Mouse (Mus musculus): ENCODE data around the gene Irx2. TPM values are rescaled to one million over a fixed set of nuclear protein-coding genes. Genes with fewer than 3 reads are reported as not detected.

Gene Irx2
- polyA plus RNA-seq, 1 experiment = 1.7 TPM

GRCm38 (mm10) chr13:72623926-72624846 is 4.4 kb upstream of the Irx2 start:
- Histone ChIP-seq H3K4me1 (ENCODE audit: control insufficient read depth, insufficient read depth, low read length) (no peaks in the 10 kb centered on the region), H3K27ac (ENCODE audit: control insufficient read depth, insufficient read depth, low read depth, low read length, poor library complexity) (no peak overlapping the region), H3K4me3 (replicated peaks; ENCODE audit: control insufficient read depth, low read depth, low read length) (no peak overlapping the region)
- no peak for TF ChIP-seq POLR2A (IDR thresholded peaks at IDR 0.05; ENCODE audit: borderline replicate concordance, control insufficient read depth, low read depth, low read length)
- no peak for TF ChIP-seq CTCF (IDR thresholded peaks at IDR 0.05; ENCODE audit: control insufficient read depth, insufficient read depth, low read length)
- WGBS = 2% methylated on average over 46 of the region's 46 CpGs

DNA sequence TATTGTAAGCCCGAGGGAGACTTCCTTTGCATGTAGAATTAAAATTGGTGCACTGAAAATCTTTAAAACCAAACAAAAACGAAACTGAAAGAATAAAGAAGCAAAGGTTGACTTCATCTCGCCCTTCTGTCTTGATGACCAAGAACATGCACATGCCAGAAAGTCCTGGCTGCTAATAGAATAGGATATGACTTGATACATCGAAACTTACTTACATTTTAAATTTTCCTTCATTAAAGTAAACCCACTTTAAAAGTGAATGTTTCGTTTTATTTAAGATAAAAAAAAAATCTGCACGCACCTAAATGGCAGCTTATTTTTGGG is 3.8 kb upstream of the Irx2 start:
- TF ChIP-seq POLR2A (IDR thresholded peaks at IDR 0.05; ENCODE audit: borderline replicate concordance, control insufficient read depth, low read depth, low read length) (no peak), CTCF (IDR thresholded peaks at IDR 0.05; ENCODE audit: control insufficient read depth, insufficient read depth, low read length) (no peak)
- no peak overlapping the region for H3K4me3 ChIP-seq (replicated peaks; ENCODE audit: control insufficient read depth, low read depth, low read length)
- 4% methylated on average over 6 of the region's 6 CpGs for whole genome bisulfite sequencing
- no peak overlapping the region for H3K27ac ChIP-seq (ENCODE audit: control insufficient read depth, insufficient read depth, low read depth, low read length, poor library complexity)
- no peaks in the 10 kb centered on the region for H3K4me1 ChIP-seq (ENCODE audit: control insufficient read depth, insufficient read depth, low read length)

DNA sequence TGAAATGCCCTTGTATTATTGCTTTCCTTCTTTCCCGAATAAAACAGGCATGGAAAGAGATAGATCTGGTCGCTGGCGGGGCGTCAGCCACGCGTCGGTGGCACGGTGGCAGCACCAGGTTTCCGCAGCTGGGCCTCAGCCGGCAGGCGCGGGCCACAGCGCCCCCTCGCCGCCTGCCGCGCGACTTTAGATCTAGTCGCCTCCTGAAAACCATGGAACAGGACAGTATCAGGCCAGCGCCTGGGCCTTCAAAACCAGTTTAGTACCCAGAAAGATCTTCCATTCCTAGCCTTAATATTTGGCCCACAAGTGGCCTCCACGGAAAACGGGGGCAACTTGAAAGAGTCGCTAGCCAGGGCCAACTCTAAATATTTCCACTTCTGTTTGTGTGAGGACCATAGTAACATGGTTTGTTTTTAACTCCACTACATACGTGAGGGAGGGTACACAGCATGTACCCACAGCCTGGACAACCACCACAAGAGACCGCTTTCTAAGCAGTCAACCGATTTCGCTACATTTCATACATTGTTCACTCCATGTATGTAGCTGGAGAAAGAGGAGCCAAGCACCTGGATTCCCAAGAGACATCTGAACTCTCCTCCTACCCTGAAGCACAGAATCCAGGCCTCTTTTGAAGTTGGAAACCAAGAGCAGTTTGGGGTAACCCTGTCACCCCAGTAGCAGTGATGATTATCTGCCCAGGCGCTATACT is 3.2 kb upstream of the Irx2 start:
- no peak for TF ChIP-seq POLR2A (IDR thresholded peaks at IDR 0.05; ENCODE audit: borderline replicate concordance, control insufficient read depth, low read depth, low read length)
- no peak for TF ChIP-seq CTCF (IDR thresholded peaks at IDR 0.05; ENCODE audit: control insufficient read depth, insufficient read depth, low read length)
- Histone ChIP-seq H3K4me1 (ENCODE audit: control insufficient read depth, insufficient read depth, low read length) (no peaks in the 10 kb centered on the region), H3K27ac (ENCODE audit: control insufficient read depth, insufficient read depth, low read depth, low read length, poor library complexity) (no peak overlapping the region), H3K4me3 (replicated peaks; ENCODE audit: control insufficient read depth, low read depth, low read length) (no peak overlapping the region)
- 11% methylated on average over 28 of the region's 28 CpGs for WGBS

GRCm38 (mm10) chr13:72627391-72628321 is 964 bp upstream of the Irx2 start:
- TF ChIP-seq POLR2A (IDR thresholded peaks at IDR 0.05; ENCODE audit: borderline replicate concordance, control insufficient read depth, low read depth, low read length) (no peak), CTCF (IDR thresholded peaks at IDR 0.05; ENCODE audit: control insufficient read depth, insufficient read depth, low read length) (no peak)
- no peak overlapping the region for H3K4me3 ChIP-seq (replicated peaks; ENCODE audit: control insufficient read depth, low read depth, low read length)
- no peaks in the 10 kb centered on the region for H3K4me1 ChIP-seq (ENCODE audit: control insufficient read depth, insufficient read depth, low read length)
- H3K27ac ChIP-seq (ENCODE audit: control insufficient read depth, insufficient read depth, low read depth, low read length, poor library complexity) = no peak overlapping the region
- WGBS = 6% methylated on average over 42 of the region's 42 CpGs

GRCm38 (mm10) chr13:72628935-72629631 is 463 bp downstream of the Irx2 start:
- no peak for TF ChIP-seq CTCF (IDR thresholded peaks at IDR 0.05; ENCODE audit: control insufficient read depth, insufficient read depth, low read length)
- no peak for TF ChIP-seq POLR2A (IDR thresholded peaks at IDR 0.05; ENCODE audit: borderline replicate concordance, control insufficient read depth, low read depth, low read length)
- H3K4me3 ChIP-seq (replicated peaks; ENCODE audit: control insufficient read depth, low read depth, low read length) = no peak overlapping the region
- WGBS = 2% methylated on average over 82 of the region's 88 CpGs
- H3K4me1 ChIP-seq (ENCODE audit: control insufficient read depth, insufficient read depth, low read length) = no peaks in the 10 kb centered on the region
- no peak overlapping the region for H3K27ac ChIP-seq (ENCODE audit: control insufficient read depth, insufficient read depth, low read depth, low read length, poor library complexity)

DNA sequence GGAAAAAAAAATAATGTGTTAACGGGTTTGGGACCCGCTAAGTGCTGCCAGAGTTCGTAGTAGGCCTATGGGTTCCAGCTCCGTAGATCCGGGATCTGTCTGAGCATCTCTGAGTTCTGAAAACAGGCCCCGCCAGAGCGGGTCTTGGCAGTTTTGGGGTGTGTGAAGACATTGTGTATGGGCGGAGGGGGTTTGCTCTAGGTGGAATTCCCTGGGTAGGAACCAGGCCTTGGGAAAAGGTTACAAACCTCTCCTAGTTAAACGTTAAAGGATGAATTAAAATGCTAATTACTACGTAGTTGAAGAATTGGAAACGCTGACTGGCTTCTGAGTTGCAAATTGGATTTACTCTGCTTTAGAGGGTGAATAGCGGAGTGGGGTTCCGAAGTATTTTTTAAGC is 1.2 kb downstream of the Irx2 start:
- WGBS = 10% methylated on average over 13 of the region's 13 CpGs
- Histone ChIP-seq H3K4me3 (replicated peaks; ENCODE audit: control insufficient read depth, low read depth, low read length) (no peak overlapping the region), H3K27ac (ENCODE audit: control insufficient read depth, insufficient read depth, low read depth, low read length, poor library complexity) (no peak overlapping the region), H3K4me1 (ENCODE audit: control insufficient read depth, insufficient read depth, low read length) (no peaks in the 10 kb centered on the region)
- TF ChIP-seq CTCF (IDR thresholded peaks at IDR 0.05; ENCODE audit: control insufficient read depth, insufficient read depth, low read length) (no peak), POLR2A (IDR thresholded peaks at IDR 0.05; ENCODE audit: borderline replicate concordance, control insufficient read depth, low read depth, low read length) (no peak)

DNA sequence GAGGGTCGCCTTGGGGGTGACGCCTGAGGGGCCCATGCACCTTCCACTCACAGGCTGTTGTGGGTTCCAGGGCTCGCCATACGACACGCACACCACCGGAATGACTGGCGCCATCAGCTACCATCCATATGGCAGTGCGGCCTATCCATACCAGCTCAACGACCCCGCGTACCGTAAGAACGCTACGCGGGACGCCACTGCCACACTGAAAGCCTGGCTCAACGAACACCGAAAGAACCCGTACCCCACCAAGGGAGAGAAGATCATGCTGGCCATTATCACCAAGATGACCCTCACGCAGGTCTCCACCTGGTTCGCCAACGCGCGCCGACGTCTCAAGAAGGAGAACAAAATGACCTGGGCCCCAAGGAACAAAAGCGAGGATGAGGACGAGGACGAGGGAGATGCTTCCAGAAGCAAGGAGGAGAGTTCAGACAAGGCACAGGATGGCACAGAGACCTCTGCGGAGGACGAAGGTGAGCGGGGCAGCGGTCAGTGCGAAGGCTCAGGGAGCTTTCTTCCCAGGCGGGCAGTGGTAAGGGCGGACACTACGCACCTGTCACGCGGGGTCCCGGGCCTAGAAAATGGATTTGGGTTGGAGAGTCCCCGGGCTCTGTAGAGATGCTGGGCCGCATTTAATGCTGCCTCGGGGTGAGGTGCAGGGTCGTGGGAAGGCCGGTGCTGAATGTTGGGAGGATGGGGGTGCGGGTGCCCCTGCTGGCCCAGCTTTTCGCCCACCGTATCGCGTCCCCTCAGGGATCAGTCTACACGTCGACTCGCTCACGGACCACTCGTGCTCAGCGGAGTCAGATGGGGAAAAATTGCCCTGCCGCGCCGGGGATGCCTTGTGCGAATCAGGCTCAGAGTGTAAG is 2.1 kb downstream of the Irx2 start:
- Histone ChIP-seq H3K27ac (ENCODE audit: control insufficient read depth, insufficient read depth, low read depth, low read length, poor library complexity) (no peak overlapping the region; the same call in 1 of the 2 replicates), H3K4me3 (replicated peaks; ENCODE audit: control insufficient read depth, low read depth, low read length) (no peak overlapping the region), H3K4me1 (ENCODE audit: control insufficient read depth, insufficient read depth, low read length) (no peaks in the 10 kb centered on the region)
- no peak for TF ChIP-seq POLR2A (IDR thresholded peaks at IDR 0.05; ENCODE audit: borderline replicate concordance, control insufficient read depth, low read depth, low read length)
- no peak for TF ChIP-seq CTCF (IDR thresholded peaks at IDR 0.05; ENCODE audit: control insufficient read depth, insufficient read depth, low read length)
- WGBS = 8% methylated on average over 60 of the region's 60 CpGs

Measured in bone marrow, adult 2 months (tissue).